Mouse (Mus musculus) ES-E14 (cell line): ENCODE results near the gene 2510009E07Rik.

Experiments used
- MAFK ChIP-seq: IDR thresholded peaks from 2 replicates; pipeline ENCODE4 v1.6.1; 2014; ENCODE audit warnings: mild to moderate bottlenecking, low read depth, low read length, inconsistent platforms; ENCODE audit not compliant: insufficient read depth
- ZC3H11A ChIP-seq: IDR thresholded peaks from 2 replicates; pipeline ENCODE4 v1.6.1; 2012; ENCODE audit warnings: low read depth, mild to moderate bottlenecking, inconsistent platforms, low read length, borderline replicate concordance
- ZNF384 ChIP-seq: IDR thresholded peaks from 2 replicates; pipeline ENCODE4 v1.6.1; 2012; ENCODE audit warnings: low read depth, low read length, inconsistent platforms

- TF ChIP-seq MAFK (no peak), ZC3H11A (no peak), ZNF384 (no peak)
Measured at GRCm38 (mm10) chr16:21743401-21743800, 48.9 kb upstream of the 2510009E07Rik start.
